Mouse (Mus musculus) embryonic facial prominence, embryonic 14.5 days (tissue): Measurements from ENCODE around the gene Mbd3. TPM values are rescaled to one million over a fixed set of nuclear protein-coding genes. Genes with fewer than 3 reads are reported as not detected.

Experiments
- ATAC-seq: fragments of 200-750 bp; cut with Nextera tagmentation; 2 replicates; pipeline ENCODE4 v1.8.0; 2017; ENCODE audit warnings: low read depth, moderate number of reproducible peaks, moderate TSS enrichment
- DNase-seq: peaks from one replicate; pipeline ENCODE4 v3.0.0-alpha.2; 2015; ENCODE audit warnings: low spot score
- H3K27ac ChIP-seq: fragments of 300-500 bp; sonication (generic); replicated peaks from 2 replicates; pipeline ENCODE4 v1.5.1; 2014; ENCODE audit warnings: low read depth, mild to moderate bottlenecking, low read length, moderate library complexity
- H3K27me3 ChIP-seq: fragments of 300-500 bp; sonication (generic); replicated peaks from 2 replicates; pipeline ENCODE4 v1.6.1; 2014; ENCODE audit warnings: low read length; ENCODE audit not compliant: control insufficient read depth, insufficient read depth
- H3K36me3 ChIP-seq: fragments of 300-500 bp; sonication (generic); 2 replicates; pipeline ENCODE4 v1.6.1; 2014; ENCODE audit warnings: low read length, mixed read lengths; ENCODE audit not compliant: control insufficient read depth, insufficient read depth
- H3K4me1 ChIP-seq: fragments of 300-500 bp; sonication (generic); 2 replicates; pipeline ENCODE4 v1.6.1; 2014; ENCODE audit warnings: antibody characterized with exemption, low read length; ENCODE audit not compliant: control insufficient read depth, insufficient read depth
- H3K4me2 ChIP-seq: fragments of 300-500 bp; sonication (generic); 2 replicates; pipeline ENCODE4 v1.6.1; 2014; ENCODE audit warnings: low read depth, mild to moderate bottlenecking, low read length, moderate library complexity, mixed read lengths
- H3K4me3 ChIP-seq: fragments of 300-500 bp; sonication (generic); 2 replicates; pipeline ENCODE4 v1.5.1; 2014; ENCODE audit warnings: low read depth, mild to moderate bottlenecking, low read length
- H3K9ac ChIP-seq: fragments of 300-500 bp; sonication (generic); 2 replicates; pipeline ENCODE4 v1.6.1; 2014; ENCODE audit warnings: low read depth, mild to moderate bottlenecking, low read length, moderate library complexity, mixed read lengths
- H3K9me3 ChIP-seq: fragments of 300-500 bp; sonication (generic); 2 replicates; pipeline ENCODE4 v1.6.1; 2016; ENCODE audit warnings: low read length; ENCODE audit not compliant: control insufficient read depth
- WGBS: fragments of 180-500 bp; shearing (Covaris S2); extraction: QIAGEN DNeasy Blood & Tissue Kit; methylation state at CpG from one replicate; pipeline ENCODE4 v1.1.7; 2014; 5-methylcytosine and 5-hydroxymethylcytosine counted together
- polyA plus RNA-seq: library from polyadenylated mRNA; unstranded; fragments of >200 nt; fragmentation: Nextera tagmentation; extraction: Ambion mirVana; gene quantifications from 2 replicates; pipeline ENCODE4 v1.2.1, GENCODE M21; 2014

Mbd3 gene
- polyA plus RNA-seq, 1 experiment from 2014 or later = 164 TPM

GRCm38 (mm10) chr10:80431570-80432386 lies 32.4 kb upstream of the Mbd3 start:
- 15% methylated on average over 14 of the region's 16 CpGs for WGBS
- no peaks in the 10 kb centered on the region for H3K27me3 ChIP-seq
- peaks cover 22% of the 10 kb centered on the region for H3K4me1 ChIP-seq
- peak overlapping the region; percentile 99 for H3K9ac ChIP-seq
- H3K4me3 ChIP-seq = peak overlapping the region; percentile 98
- H3K36me3 ChIP-seq = peaks cover 44% of the 10 kb centered on the region
- no peak for DNase-seq
- no peak for ATAC-seq
- peak overlapping the region; percentile 95 for H3K4me2 ChIP-seq
- no peaks in the 10 kb centered on the region for H3K9me3 ChIP-seq
- H3K27ac ChIP-seq = peak overlapping the region; percentile 94

GRCm38 (mm10) chr10:80430375-80430980 lies 31.1 kb upstream of the Mbd3 start:
- Histone ChIP-seq H3K27ac (no peak overlapping the region), H3K9me3 (no peaks in the 10 kb centered on the region), H3K9ac (no peak overlapping the region), H3K4me3 (0 out of 2 replicates have a peak overlapping the region, but pooled peaks have one; percentile 98), H3K27me3 (no peaks in the 10 kb centered on the region), H3K4me2 (no peak overlapping the region), H3K36me3 (peaks cover 57% of the 10 kb centered on the region), H3K4me1 (peaks cover 14% of the 10 kb centered on the region)
- WGBS = 68% methylated on average over 6 of the region's 8 CpGs
- ATAC-seq (no peak), DNase-seq (no peak)

- Histone ChIP-seq H3K4me2 (no peak overlapping the region), H3K27ac (no peak overlapping the region), H3K36me3 (peaks cover 64% of the 10 kb centered on the region), H3K9me3 (0 out of 2 replicates have a peak, but pooled peaks cover 4% of the 10 kb centered on the region), H3K27me3 (no peaks in the 10 kb centered on the region), H3K4me1 (peaks cover 14% of the 10 kb centered on the region), H3K4me3 (no peak overlapping the region), H3K9ac (no peak overlapping the region)
- WGBS = 85% methylated on average over 8 of the region's 8 CpGs
- no peak for DNase-seq
- no peak for ATAC-seq
These were observed 30.4 kb upstream of the Mbd3 start for GRCm38 (mm10) chr10:80429800-80430199.

- ATAC-seq (no peak), DNase-seq (no peak)
- Histone ChIP-seq H3K4me3 (no peak overlapping the region), H3K27ac (no peak overlapping the region), H3K36me3 (peaks cover 94% of the 10 kb centered on the region), H3K9ac (no peak overlapping the region), H3K9me3 (0 out of 2 replicates have a peak, but pooled peaks cover 4% of the 10 kb centered on the region), H3K4me2 (no peak overlapping the region), H3K4me1 (no peaks in the 10 kb centered on the region), H3K27me3 (no peaks in the 10 kb centered on the region)
- 95% methylated on average over 3 of the region's 3 CpGs for WGBS
These were observed 25.7 kb upstream of the Mbd3 start for GRCm38 (mm10) chr10:80425041-80425440.

- peaks cover 94% of the 10 kb centered on the region for H3K36me3 ChIP-seq
- DNase-seq (peak; percentile 64), ATAC-seq (no peak)
- no peak overlapping the region for H3K4me3 ChIP-seq
- no peaks in the 10 kb centered on the region for H3K4me1 ChIP-seq
- no peak overlapping the region for H3K27ac ChIP-seq
- H3K4me2 ChIP-seq = no peak overlapping the region
- H3K27me3 ChIP-seq = no peaks in the 10 kb centered on the region
- 61% methylated on average over 4 of the region's 4 CpGs for WGBS
- no peak overlapping the region for H3K9ac ChIP-seq
- 0 out of 2 replicates have a peak, but pooled peaks cover 4% of the 10 kb centered on the region for H3K9me3 ChIP-seq
These were observed 24.2 kb upstream of the Mbd3 start for GRCm38 (mm10) chr10:80423562-80423961.

DNA sequence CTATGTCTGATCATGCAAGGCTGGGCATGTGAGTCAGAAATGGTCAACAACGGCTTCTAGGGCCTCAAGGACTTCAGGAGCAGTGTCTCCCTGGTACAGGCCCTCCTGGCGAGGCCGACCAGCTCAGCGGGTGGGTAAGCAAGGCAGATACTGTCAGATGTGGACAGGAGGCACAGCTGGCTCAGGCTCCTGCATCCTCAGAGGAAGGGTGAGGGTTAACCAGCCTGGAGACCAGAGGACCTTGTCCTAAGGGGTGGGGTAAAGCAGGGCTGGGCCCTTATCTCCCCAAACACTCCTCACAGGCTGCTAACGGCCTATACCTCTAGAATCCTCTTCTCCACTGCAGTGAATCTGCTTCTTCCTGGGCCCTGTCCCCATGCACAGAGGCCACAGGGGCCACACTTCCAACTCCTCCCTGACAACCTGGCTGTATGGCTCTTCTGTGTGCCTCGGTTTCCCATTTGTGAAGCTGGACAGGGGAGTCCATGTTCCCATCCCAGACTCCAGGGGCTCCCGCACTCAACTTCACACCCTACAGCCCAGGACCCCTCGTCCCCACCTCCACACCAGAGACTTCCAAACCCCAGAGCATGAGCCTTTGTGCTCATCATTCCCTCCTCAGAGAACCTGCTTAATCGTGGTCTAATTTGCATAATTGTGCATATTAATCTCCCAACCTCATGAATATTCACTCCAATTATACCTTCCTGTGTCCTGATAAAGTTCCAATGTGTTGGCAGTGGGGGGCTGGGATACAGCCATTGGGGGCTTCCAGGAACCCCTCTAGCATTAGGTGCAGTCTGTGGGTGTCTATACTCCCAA lies 22.5 kb upstream of the Mbd3 start:
- H3K27ac ChIP-seq = no peak overlapping the region
- no peak overlapping the region for H3K9ac ChIP-seq
- H3K9me3 ChIP-seq = 0 out of 2 replicates have a peak, but pooled peaks cover 4% of the 10 kb centered on the region
- ATAC-seq = no peak
- peaks cover 94% of the 10 kb centered on the region for H3K36me3 ChIP-seq
- H3K4me3 ChIP-seq = no peak overlapping the region
- no peak overlapping the region for H3K4me2 ChIP-seq
- WGBS = 94% methylated on average over 9 of the region's 9 CpGs
- no peaks in the 10 kb centered on the region for H3K4me1 ChIP-seq
- H3K27me3 ChIP-seq = no peaks in the 10 kb centered on the region
- DNase-seq = no peak

- Histone ChIP-seq H3K9ac (no peak overlapping the region), H3K4me1 (no peaks in the 10 kb centered on the region), H3K4me2 (no peak overlapping the region), H3K4me3 (no peak overlapping the region), H3K27ac (no peak overlapping the region), H3K36me3 (peaks cover 94% of the 10 kb centered on the region), H3K9me3 (0 out of 2 replicates have a peak, but pooled peaks cover 4% of the 10 kb centered on the region), H3K27me3 (no peaks in the 10 kb centered on the region)
- DNase-seq (no peak), ATAC-seq (no peak)
- 89% methylated on average over 8 of the region's 8 CpGs for WGBS
These were observed 21.9 kb upstream of the Mbd3 start for GRCm38 (mm10) chr10:80421208-80421607.

- Histone ChIP-seq H3K4me1 (no peaks in the 10 kb centered on the region), H3K4me2 (no peak overlapping the region), H3K27me3 (no peaks in the 10 kb centered on the region), H3K9ac (no peak overlapping the region), H3K4me3 (no peak overlapping the region), H3K36me3 (peaks cover 94% of the 10 kb centered on the region), H3K27ac (no peak overlapping the region), H3K9me3 (0 out of 2 replicates have a peak, but pooled peaks cover 4% of the 10 kb centered on the region)
- DNase-seq = no peak
- WGBS = 90% methylated on average over 10 of the region's 10 CpGs
- no peak for ATAC-seq
These were observed 21.4 kb upstream of the Mbd3 start for GRCm38 (mm10) chr10:80420729-80421128.
